Mouse (Mus musculus): ENCODE measurements around the gene Fam71f1.

Fam71f1 gene

GRCm38 (mm10) chr6:29360211-29360610 is 41.3 kb downstream of the Fam71f1 start:
- CTCF ChIA-PET, result interaction anchor here in 2 of 4 experiments (0.7 to 1.3 kb wide), 3 partner anchors 10 to 217 kb away, joined by 3 to 5 read pairs (median 3); no protein-coding TSS in a partner anchor
- POLR2A ChIA-PET, result interaction anchor here in 3 of 4 experiments (0.5 to 2.1 kb wide), 7 partner anchors 9 to 158 kb away, joined by 3 to 20 read pairs (median 3); partner anchors contain the start of gene Calu (in 2 of the 3)

- POLR2A ChIA-PET, result interaction anchor here in 2 of 4 experiments (1.0 to 1.5 kb wide), 3 partner anchors 9 to 15 kb away, joined by 3 to 5 read pairs (median 4); partner anchors contain the start of gene Calu (in 1 of the 2)
- CTCF ChIA-PET, result no interaction called here
Measured at GRCm38 (mm10) chr6:29362246-29363128, 43.5 kb downstream of the Fam71f1 start.

GRCm38 (mm10) chr6:29363129-29363515 is 44.2 kb downstream of the Fam71f1 start:
- ChIA-PET CTCF (no interaction called here), POLR2A (interaction anchor here in 2 of 4 experiments (1.0 to 1.5 kb wide), 3 partner anchors 9 to 15 kb away, joined by 3 to 5 read pairs (median 4); partner anchors contain the start of gene Calu (in 1 of the 2))

GRCm38 (mm10) chr6:29365277-29365676 is 46.3 kb downstream of the Fam71f1 start:
- POLR2A ChIA-PET, result interaction anchor here in 2 of 4 experiments (0.6 to 2.3 kb wide), 6 partner anchors 12 to 300 kb away, joined by 3 to 13 read pairs (median 3); partner anchors contain the start of gene Calu (in 2 of the 2)
- CTCF ChIA-PET, result interaction anchor here in 2 of 4 experiments (0.5 to 0.6 kb wide), 4 partner anchors 27 to 433 kb away, joined by 3 to 8 read pairs (median 4); no protein-coding TSS in a partner anchor

GRCm38 (mm10) chr6:29377386-29377785 is 58.4 kb downstream of the Fam71f1 start:
- CTCF ChIA-PET, result interaction anchor here in 1 of 4 experiments (0.6 kb wide), 1 partner anchor 72 kb away, joined by 9 read pairs; no protein-coding TSS in a partner anchor
- POLR2A ChIA-PET, result interaction anchor here (0.9 to 2.9 kb wide), 8 partner anchors 8 to 58 kb away, joined by 3 to 12 read pairs (median 4); partner anchors contain the start of genes Calu (in 1 of the 4) and Opn1sw (in 1 of the 4)

- ChIA-PET CTCF (no interaction called here), POLR2A (interaction anchor here (0.6 to 2.9 kb wide), 8 partner anchors 8 to 210 kb away, joined by 3 to 7 read pairs (median 3); partner anchors contain the start of gene Opn1sw (in 1 of the 4))
Measured at GRCm38 (mm10) chr6:29378678-29379077, 59.7 kb downstream of the Fam71f1 start.

GRCm38 (mm10) chr6:29379954-29380353 is 61.0 kb downstream of the Fam71f1 start:
- CTCF ChIA-PET, result no interaction called here
- POLR2A ChIA-PET, result interaction anchor here in 1 of 4 experiments (2.9 kb wide), 1 partner anchor 8 kb away, joined by 7 read pairs; the partner anchor contains the start of gene Opn1sw

GRCm38 (mm10) chr6:29382442-29382841 is 63.5 kb downstream of the Fam71f1 start:
- ChIA-PET CTCF (interaction anchor here in 2 of 4 experiments (0.6 to 0.7 kb wide), 2 partner anchors 197 to 225 kb away, joined by 3 read pairs; no protein-coding TSS in a partner anchor), POLR2A (interaction anchor here in 2 of 4 experiments (0.7 to 1.4 kb wide), 3 partner anchors 34 to 209 kb away, joined by 3 to 4 read pairs (median 4); partner anchors contain the start of gene Calu (in 2 of the 2))
